Mouse (Mus musculus) midbrain, embryonic 11.5 days (tissue): ENCODE results near the gene Cdk15. TPM values are rescaled to one million over a fixed set of nuclear protein-coding genes. Genes with fewer than 3 reads are reported as not detected.

ENCODE experiments used
- ATAC-seq: fragments of 200-750 bp; cut with Nextera tagmentation; 2 replicates; pipeline ENCODE4 v1.8.0; 2017; ENCODE audit warnings: moderate TSS enrichment, moderate library complexity; ENCODE audit not compliant: low FRiP score
- DNase-seq: peaks from one replicate; pipeline ENCODE4 v3.0.0; 2015; ENCODE audit warnings: low spot score; ENCODE audit errors: missing footprints
- H3K27ac ChIP-seq: fragments of 300-500 bp; sonication (generic); 2 replicates; pipeline ENCODE4 v1.5.1; 2014; ENCODE audit warnings: low read depth, low read length
- H3K27me3 ChIP-seq: fragments of 300-500 bp; sonication (generic); 2 replicates; pipeline ENCODE4 v1.6.1; 2014; ENCODE audit warnings: mild to moderate bottlenecking, low read length, moderate library complexity, mixed read lengths; ENCODE audit not compliant: control insufficient read depth, insufficient read depth
- H3K36me3 ChIP-seq: fragments of 300-500 bp; sonication (generic); 2 replicates; pipeline ENCODE4 v1.6.1; 2014; ENCODE audit warnings: mild to moderate bottlenecking, low read length, moderate library complexity, mixed read lengths; ENCODE audit not compliant: control insufficient read depth, insufficient read depth
- H3K4me1 ChIP-seq: fragments of 300-500 bp; sonication (generic); 2 replicates; pipeline ENCODE4 v1.6.1; 2014; ENCODE audit warnings: low read length; ENCODE audit not compliant: control insufficient read depth, insufficient read depth
- H3K4me2 ChIP-seq: fragments of 300-500 bp; sonication (generic); 2 replicates; pipeline ENCODE4 v1.6.1; 2014; ENCODE audit warnings: mild to moderate bottlenecking, moderate library complexity
- H3K4me3 ChIP-seq: fragments of 300-500 bp; sonication (generic); 2 replicates; pipeline ENCODE4 v1.5.1; 2014; ENCODE audit warnings: low read depth, low read length
- H3K9ac ChIP-seq: fragments of 300-500 bp; sonication (generic); 2 replicates; pipeline ENCODE4 v1.6.1; 2014; ENCODE audit warnings: low read length
- H3K9me3 ChIP-seq: fragments of 300-500 bp; sonication (generic); 2 replicates; pipeline ENCODE4 v1.6.1; 2016; ENCODE audit warnings: low read length; ENCODE audit not compliant: control insufficient read depth
- WGBS: fragments of 180-500 bp; shearing (Covaris S2); extraction: QIAGEN DNeasy Blood & Tissue Kit; methylation state at CpG from one replicate; pipeline ENCODE4 v1.1.7; 2014; 5-methylcytosine and 5-hydroxymethylcytosine counted together
- polyA plus RNA-seq: library from polyadenylated mRNA; unstranded; fragments of >200 nt; fragmentation: Nextera tagmentation; extraction: Ambion mirVana; gene quantifications from 2 replicates; pipeline ENCODE4 v1.2.1, GENCODE M21; 2014

Gene Cdk15
- polyA plus RNA-seq, 1 experiment from 2014 or later, result 0.52 TPM

DNA sequence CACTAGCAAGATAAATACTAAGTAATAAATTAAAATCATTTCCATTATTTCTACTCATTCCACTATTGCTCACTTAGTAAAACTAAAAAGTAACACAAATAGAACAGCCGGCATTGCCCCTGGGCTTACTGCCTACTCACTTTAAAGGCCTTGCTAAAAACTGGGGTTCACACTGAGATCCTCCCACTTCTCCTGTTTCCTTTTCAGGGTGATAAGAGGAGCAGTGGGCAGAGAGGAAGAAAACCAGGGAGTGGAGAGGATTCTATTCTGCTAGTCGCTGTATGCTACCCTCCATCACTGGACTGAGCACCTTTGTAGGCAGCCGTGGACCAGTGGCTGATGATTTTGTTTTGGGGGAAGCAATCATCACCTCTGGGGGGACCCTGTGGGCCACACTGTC, 40.5 kb downstream of the Cdk15 start:
- H3K9me3 ChIP-seq, result no peaks in the 10 kb centered on the region
- no peak for DNase-seq
- WGBS, result 91% methylated on average over 3 of the region's 3 CpGs

GRCm38 (mm10) chr1:59298491-59299090, 41.9 kb downstream of the Cdk15 start:
- Histone ChIP-seq H3K4me3 (no peak overlapping the region), H3K27me3 (no peaks in the 10 kb centered on the region), H3K9me3 (no peaks in the 10 kb centered on the region), H3K4me1 (no peaks in the 10 kb centered on the region), H3K27ac (no peak overlapping the region), H3K9ac (no peak overlapping the region), H3K4me2 (no peak overlapping the region), H3K36me3 (no peaks in the 10 kb centered on the region)
- WGBS, result 67% methylated on average over 9 of the region's 9 CpGs
- ATAC-seq (no peak), DNase-seq (no peak)

More for the DNA sequence above, 40.5 kb downstream of the Cdk15 start:
- Histone ChIP-seq H3K27me3 (no peaks in the 10 kb centered on the region), H3K4me3 (no peak overlapping the region), H3K27ac (no peak overlapping the region), H3K9ac (no peak overlapping the region), H3K4me2 (no peak overlapping the region), H3K4me1 (no peaks in the 10 kb centered on the region), H3K36me3 (no peaks in the 10 kb centered on the region)
- no peak for ATAC-seq

- Histone ChIP-seq H3K4me3 (no peak overlapping the region), H3K27ac (no peak overlapping the region), H3K27me3 (peaks cover 4% of the 10 kb centered on the region), H3K36me3 (no peaks in the 10 kb centered on the region), H3K4me1 (0 out of 2 replicates have a peak, but pooled peaks cover 2% of the 10 kb centered on the region), H3K4me2 (no peak overlapping the region), H3K9ac (no peak overlapping the region), H3K9me3 (no peaks in the 10 kb centered on the region)
- ATAC-seq (no peak), DNase-seq (no peak)
- 83% methylated on average over 5 of the region's 5 CpGs for WGBS
Observed at GRCm38 (mm10) chr1:59307310-59307709, 50.6 kb downstream of the Cdk15 start.

DNA sequence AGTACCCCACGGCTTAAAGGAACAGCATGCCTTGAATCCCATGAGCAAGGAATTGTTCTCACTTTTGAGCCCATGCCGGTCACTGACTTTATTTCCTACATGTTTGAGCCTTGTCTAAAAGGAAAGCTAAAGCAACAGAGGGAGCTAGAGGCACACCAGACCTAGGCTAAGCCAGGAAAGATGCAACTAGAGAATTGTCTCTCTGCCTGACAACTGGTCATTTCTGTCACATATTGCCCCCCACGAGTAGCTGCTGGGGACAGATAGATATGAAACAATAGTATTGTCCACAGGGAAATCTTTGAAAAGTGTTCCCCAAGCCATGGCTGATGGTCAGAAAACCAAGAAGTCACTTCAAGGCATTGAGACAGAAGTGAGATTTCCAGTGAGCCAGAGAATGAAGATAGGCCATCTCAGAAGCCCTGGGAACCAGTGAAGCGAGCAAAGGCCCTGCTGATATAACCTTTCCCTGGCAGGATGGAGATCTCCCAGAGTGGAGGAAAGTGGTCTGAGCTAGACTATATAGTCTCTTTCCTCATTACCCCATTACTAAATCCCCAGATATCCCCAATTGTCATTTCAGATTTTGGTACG, 54.7 kb downstream of the Cdk15 start:
- H3K9me3 ChIP-seq, result no peaks in the 10 kb centered on the region
- DNase-seq, result no peak
- peaks cover 20% of the 10 kb centered on the region for H3K4me1 ChIP-seq
- peaks cover 24% of the 10 kb centered on the region for H3K27me3 ChIP-seq
- no peak overlapping the region for H3K4me2 ChIP-seq
- no peaks in the 10 kb centered on the region for H3K36me3 ChIP-seq
- WGBS, result 59% methylated on average over 5 of the region's 5 CpGs
- H3K27ac ChIP-seq, result no peak overlapping the region
- no peak for ATAC-seq
- no peak overlapping the region for H3K9ac ChIP-seq
- no peak overlapping the region for H3K4me3 ChIP-seq

GRCm38 (mm10) chr1:59312187-59313153, 55.8 kb downstream of the Cdk15 start:
- H3K27ac ChIP-seq, result no peak overlapping the region
- no peak overlapping the region for H3K9ac ChIP-seq
- H3K4me1 ChIP-seq, result peaks cover 23% of the 10 kb centered on the region
- ATAC-seq (no peak), DNase-seq (peak; percentile 37)
- H3K9me3 ChIP-seq, result no peaks in the 10 kb centered on the region
- H3K36me3 ChIP-seq, result no peaks in the 10 kb centered on the region
- H3K27me3 ChIP-seq, result peaks cover 24% of the 10 kb centered on the region
- no peak overlapping the region for H3K4me2 ChIP-seq
- H3K4me3 ChIP-seq, result no peak overlapping the region
- WGBS, result 62% methylated on average over 10 of the region's 10 CpGs

GRCm38 (mm10) chr1:59313154-59313940, 56.6 kb downstream of the Cdk15 start:
- H3K4me2 ChIP-seq, result no peak overlapping the region
- no peaks in the 10 kb centered on the region for H3K36me3 ChIP-seq
- H3K4me1 ChIP-seq, result peaks cover 23% of the 10 kb centered on the region
- no peak overlapping the region for H3K4me3 ChIP-seq
- peaks cover 30% of the 10 kb centered on the region for H3K27me3 ChIP-seq
- H3K9ac ChIP-seq, result no peak overlapping the region
- DNase-seq (peak; percentile 44), ATAC-seq (no peak)
- no peak overlapping the region for H3K27ac ChIP-seq
- no peaks in the 10 kb centered on the region for H3K9me3 ChIP-seq
- 78% methylated on average over 8 of the region's 8 CpGs for WGBS

GRCm38 (mm10) chr1:59315057-59315807, 58.5 kb downstream of the Cdk15 start:
- ATAC-seq (peak; percentile 57), DNase-seq (peak; percentile 92)
- peaks cover 23% of the 10 kb centered on the region for H3K4me1 ChIP-seq
- H3K27me3 ChIP-seq, result peaks cover 29% of the 10 kb centered on the region
- H3K36me3 ChIP-seq, result no peaks in the 10 kb centered on the region
- H3K4me2 ChIP-seq, result no peak overlapping the region
- H3K27ac ChIP-seq, result no peak overlapping the region
- no peak overlapping the region for H3K9ac ChIP-seq
- H3K4me3 ChIP-seq, result no peak overlapping the region
- no peaks in the 10 kb centered on the region for H3K9me3 ChIP-seq
- WGBS, result 7% methylated on average over 5 of the region's 5 CpGs

DNA sequence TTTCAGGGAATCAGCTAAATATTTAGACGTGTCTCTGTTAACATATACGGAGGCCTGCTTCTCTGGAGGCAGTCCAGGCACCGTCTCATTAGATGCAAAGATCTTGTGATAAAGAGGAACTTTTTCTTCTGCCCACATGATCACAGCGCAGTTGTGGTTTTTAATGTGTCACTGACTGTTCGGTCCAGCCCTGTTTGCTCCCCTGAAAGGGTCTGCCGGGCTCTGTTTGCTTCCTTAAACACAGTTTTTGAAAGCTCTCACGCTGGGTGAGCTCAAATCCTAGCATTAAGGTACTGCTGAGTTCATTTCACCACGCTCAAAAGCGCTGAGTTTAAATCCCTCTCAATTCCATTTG, 59.3 kb downstream of the Cdk15 start:
- Histone ChIP-seq H3K4me1 (peaks cover 23% of the 10 kb centered on the region), H3K27me3 (peaks cover 29% of the 10 kb centered on the region)
- WGBS, result 2% methylated on average over 9 of the region's 9 CpGs

More for the DNA sequence above, 59.3 kb downstream of the Cdk15 start:
- no peaks in the 10 kb centered on the region for H3K9me3 ChIP-seq
- ATAC-seq, result 0 out of 2 replicates have a peak, but pooled peaks have one; percentile 33
- no peak overlapping the region for H3K27ac ChIP-seq
- no peaks in the 10 kb centered on the region for H3K36me3 ChIP-seq
- 0 out of 2 replicates have a peak overlapping the region, but pooled peaks have one; percentile 9 for H3K4me2 ChIP-seq
- no peak overlapping the region for H3K4me3 ChIP-seq
- no peak overlapping the region for H3K9ac ChIP-seq
- peak; percentile 92 for DNase-seq
